Mouse (Mus musculus) embryonic facial prominence, embryonic 11.5 days (tissue): Measurements from ENCODE around the gene Carmil1. TPM values are rescaled to one million over a fixed set of nuclear protein-coding genes. Genes with fewer than 3 reads are reported as not detected.

Source experiments
- ATAC-seq: fragments of 200-750 bp; cut with Nextera tagmentation; replicated peaks from 2 replicates; pipeline ENCODE4 v1.8.0; 2017; ENCODE audit warnings: low read depth; ENCODE audit not compliant: insufficient number of reproducible peaks, low FRiP score, low TSS enrichment
- DNase-seq: peaks from one replicate; pipeline ENCODE4 v3.0.0-alpha.2; 2015; ENCODE audit warnings: low spot score
- H3K27ac ChIP-seq: fragments of 300-500 bp; sonication (generic); replicated peaks from 2 replicates; pipeline ENCODE4 v1.5.1; 2014; ENCODE audit warnings: mild to moderate bottlenecking, low read depth, low read length, control low read depth
- H3K27me3 ChIP-seq: fragments of 300-500 bp; sonication (generic); 2 replicates; pipeline ENCODE4 v1.6.1; 2014; ENCODE audit warnings: mild to moderate bottlenecking, low read length, moderate library complexity, mixed read lengths; ENCODE audit not compliant: control insufficient read depth, insufficient read depth
- H3K36me3 ChIP-seq: fragments of 300-500 bp; sonication (generic); replicated peaks from 2 replicates; pipeline ENCODE4 v1.6.1; 2014; ENCODE audit warnings: low read depth, mild to moderate bottlenecking, low read length, moderate library complexity, mixed read lengths; ENCODE audit not compliant: control insufficient read depth, insufficient read depth
- H3K4me1 ChIP-seq: fragments of 300-500 bp; sonication (generic); 2 replicates; pipeline ENCODE4 v1.6.1; 2014; ENCODE audit warnings: low read length, mixed read lengths; ENCODE audit not compliant: control insufficient read depth, insufficient read depth
- H3K4me2 ChIP-seq: fragments of 300-500 bp; sonication (generic); 2 replicates; pipeline ENCODE4 v1.6.1; 2014; ENCODE audit warnings: low read depth, mild to moderate bottlenecking, control low read depth, low read length, moderate library complexity
- H3K4me3 ChIP-seq: fragments of 300-500 bp; sonication (generic); 2 replicates; pipeline ENCODE4 v1.5.1; 2014; ENCODE audit warnings: low read depth, low read length, control low read depth
- H3K9ac ChIP-seq: fragments of 300-500 bp; sonication (generic); replicated peaks from 2 replicates; pipeline ENCODE4 v1.6.1; 2014; ENCODE audit warnings: mild to moderate bottlenecking, control low read depth, low read length
- H3K9me3 ChIP-seq: fragments of 300-500 bp; sonication (generic); replicated peaks from 2 replicates; pipeline ENCODE4 v1.6.1; 2016; ENCODE audit warnings: mild to moderate bottlenecking, low read length, inconsistent platforms, mixed read lengths; ENCODE audit not compliant: control insufficient read depth
- WGBS: fragments of 180-500 bp; shearing (Covaris S2); extraction: QIAGEN DNeasy Blood & Tissue Kit; methylation state at CpG from one replicate; pipeline ENCODE4 v1.1.7; 2014; 5-methylcytosine and 5-hydroxymethylcytosine counted together
- polyA plus RNA-seq: library from polyadenylated mRNA; unstranded; fragments of >200 nt; fragmentation: Nextera tagmentation; extraction: Ambion mirVana; gene quantifications from 2 replicates; pipeline ENCODE4 v1.2.1, GENCODE M21; 2014

The Carmil1 gene
- polyA plus RNA-seq, 1 experiment from 2014 or later = 25.0 TPM

- H3K9ac ChIP-seq = no peak overlapping the region
- no peaks in the 10 kb centered on the region for H3K4me1 ChIP-seq
- H3K4me3 ChIP-seq = no peak overlapping the region
- DNase-seq (no peak), ATAC-seq (no peak)
- WGBS = 87% methylated on average over 8 of the region's 8 CpGs
- no peaks in the 10 kb centered on the region for H3K27me3 ChIP-seq
- no peaks in the 10 kb centered on the region for H3K9me3 ChIP-seq
- H3K36me3 ChIP-seq = no peaks in the 10 kb centered on the region
- H3K4me2 ChIP-seq = no peak overlapping the region
- no peak overlapping the region for H3K27ac ChIP-seq
Measured at GRCm38 (mm10) chr13:24311011-24311940, 30.7 kb upstream of the Carmil1 start.

- H3K4me3 ChIP-seq = no peak overlapping the region
- H3K9me3 ChIP-seq = no peaks in the 10 kb centered on the region
- ATAC-seq = no peak
- no peak for DNase-seq
- no peaks in the 10 kb centered on the region for H3K4me1 ChIP-seq
- no peak overlapping the region for H3K27ac ChIP-seq
- H3K4me2 ChIP-seq = no peak overlapping the region
- 54% methylated on average over 4 of the region's 4 CpGs for WGBS
- H3K36me3 ChIP-seq = no peaks in the 10 kb centered on the region
- no peaks in the 10 kb centered on the region for H3K27me3 ChIP-seq
- H3K9ac ChIP-seq = no peak overlapping the region
Measured at GRCm38 (mm10) chr13:24306248-24306647, 25.7 kb upstream of the Carmil1 start.

GRCm38 (mm10) chr13:24305486-24305885, 24.9 kb upstream of the Carmil1 start:
- H3K9ac ChIP-seq = no peak overlapping the region
- ATAC-seq = no peak
- H3K9me3 ChIP-seq = no peaks in the 10 kb centered on the region
- no peak for DNase-seq
- H3K4me1 ChIP-seq = no peaks in the 10 kb centered on the region
- H3K4me2 ChIP-seq = no peak overlapping the region
- WGBS = 57% methylated on average over 4 of the region's 4 CpGs
- no peaks in the 10 kb centered on the region for H3K27me3 ChIP-seq
- no peaks in the 10 kb centered on the region for H3K36me3 ChIP-seq
- H3K27ac ChIP-seq = no peak overlapping the region
- no peak overlapping the region for H3K4me3 ChIP-seq

GRCm38 (mm10) chr13:24297252-24297651, 16.7 kb upstream of the Carmil1 start:
- Histone ChIP-seq H3K4me2 (no peak overlapping the region), H3K9me3 (no peaks in the 10 kb centered on the region), H3K27ac (no peak overlapping the region), H3K27me3 (no peaks in the 10 kb centered on the region), H3K4me1 (no peaks in the 10 kb centered on the region), H3K36me3 (no peaks in the 10 kb centered on the region), H3K9ac (no peak overlapping the region), H3K4me3 (no peak overlapping the region)
- ATAC-seq = no peak
- DNase-seq = peak; percentile 81
- 16% methylated on average over 4 of the region's 4 CpGs for WGBS

GRCm38 (mm10) chr13:24287381-24287780, 6.8 kb upstream of the Carmil1 start:
- H3K36me3 ChIP-seq = no peaks in the 10 kb centered on the region
- H3K9me3 ChIP-seq = no peaks in the 10 kb centered on the region
- WGBS = 95% methylated on average over 2 of the region's 2 CpGs
- DNase-seq (no peak), ATAC-seq (no peak)
- H3K4me3 ChIP-seq = no peak overlapping the region
- H3K4me1 ChIP-seq = no peaks in the 10 kb centered on the region
- H3K4me2 ChIP-seq = no peak overlapping the region
- H3K9ac ChIP-seq = no peak overlapping the region
- H3K27ac ChIP-seq = no peak overlapping the region
- no peaks in the 10 kb centered on the region for H3K27me3 ChIP-seq

GRCm38 (mm10) chr13:24279762-24280438, 695 bp downstream of the Carmil1 start:
- H3K4me2 ChIP-seq = peak overlapping the region; percentile 89
- H3K27ac ChIP-seq = no peak overlapping the region
- 1% methylated on average over 17 of the region's 21 CpGs for WGBS
- DNase-seq (peak; percentile 46), ATAC-seq (no peak; the same call in 1 of the 2 replicates)
- H3K9ac ChIP-seq = peak overlapping the region; percentile 88
- H3K4me3 ChIP-seq = peak overlapping the region; percentile 59
- no peaks in the 10 kb centered on the region; the same call in 1 of the 2 replicates for H3K4me1 ChIP-seq
- H3K36me3 ChIP-seq = no peaks in the 10 kb centered on the region
- no peaks in the 10 kb centered on the region for H3K9me3 ChIP-seq
- H3K27me3 ChIP-seq = no peaks in the 10 kb centered on the region

GRCm38 (mm10) chr13:24279407-24279761, 1.2 kb downstream of the Carmil1 start:
- no peaks in the 10 kb centered on the region for H3K9me3 ChIP-seq
- peak overlapping the region; percentile 89 for H3K4me2 ChIP-seq
- H3K36me3 ChIP-seq = no peaks in the 10 kb centered on the region
- H3K27ac ChIP-seq = no peak overlapping the region
- 58% methylated on average over 11 of the region's 11 CpGs for WGBS
- peak overlapping the region; percentile 59; the same call in 1 of the 2 replicates for H3K4me3 ChIP-seq
- DNase-seq (no peak), ATAC-seq (no peak)
- H3K9ac ChIP-seq = no peak overlapping the region
- H3K27me3 ChIP-seq = no peaks in the 10 kb centered on the region
- H3K4me1 ChIP-seq = no peaks in the 10 kb centered on the region; the same call in 1 of the 2 replicates
